In the genomic region with DNA sequence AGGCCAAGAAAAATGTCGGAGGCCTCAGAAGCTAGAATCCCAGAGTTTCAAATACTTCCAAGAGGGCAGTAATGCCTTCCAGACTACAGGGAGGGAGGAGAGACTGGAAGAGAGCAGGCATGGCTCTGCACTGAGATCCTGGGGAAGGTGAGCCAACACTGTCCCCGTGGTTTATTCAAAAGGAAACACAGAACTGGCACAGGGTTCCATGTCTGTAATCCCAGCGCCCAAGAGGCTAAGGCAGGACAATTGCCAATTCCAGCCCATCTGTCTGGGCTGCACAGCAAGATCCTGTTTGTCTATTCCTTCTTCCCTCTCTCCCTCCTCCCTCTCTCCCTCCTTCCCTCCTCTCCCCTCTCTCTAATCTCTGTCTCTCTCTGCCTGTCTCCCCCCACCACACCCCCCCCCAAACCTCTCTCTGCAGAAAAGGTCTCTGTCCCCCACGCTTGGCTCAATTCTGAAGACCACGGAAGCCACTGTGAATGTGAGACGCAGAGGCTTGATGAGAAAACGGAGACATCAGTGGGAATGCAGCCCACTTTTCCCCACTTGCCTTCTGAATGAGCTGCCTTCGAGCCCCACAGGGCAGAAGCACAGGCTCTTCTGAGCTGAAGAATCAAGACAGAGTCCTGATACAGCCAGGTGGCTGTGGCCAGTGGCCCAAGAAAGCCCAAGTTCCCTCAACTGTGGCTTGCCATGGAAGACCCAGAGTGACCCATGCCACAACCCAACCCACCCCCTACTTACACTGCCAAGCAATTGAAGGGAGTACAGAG, we compare ENCODE assay signal across 14 mouse cellular contexts. TPM values are rescaled to one million over a fixed set of nuclear protein-coding genes. Genes with fewer than 3 reads are reported as not detected.
DNase-seq lines count a peak whose midpoint lies in the region; ATAC-seq and TF ChIP-seq lines count a peak whose summit lies in the region.
"Had no signal": no experiment of that assay in that cellular context is flagged by ENCODE, and none has a peak within 500 bp of the region (broad histone marks: within the 10 kb centered on the region; RNA-seq: fewer than 3 reads in every experiment).

No protein-coding gene starts in this region.

- no peak; the same call in 1 of the 2 replicates for TF ChIP-seq POLR2A in CH12.LX (IDR thresholded peaks at IDR 0.05; ENCODE audit: low read depth, low read length)

- TF ChIP-seq RAD21 in CH12.LX (IDR thresholded peaks at IDR 0.05; ENCODE audit: low read depth, low read length): no peak

- DNase-seq in gastrocnemius, adult 18-20 months (ENCODE audit: low spot score): peak; percentile 41
- no peak for DNase-seq in gastrocnemius, postnatal 10 days
- DNase-seq in CH12.LX (ENCODE audit: extremely low read depth): no peak
- DNase-seq in cerebellum, postnatal 14 days: peak; percentile 85 to 87
- DNase-seq in embryo, embryonic 9.5 days (ENCODE audit: extremely low spot score): no peak
- no peak for DNase-seq in liver
- DNase-seq: lung, adult 18-20 months had no signal

- no peaks in the 10 kb centered on the region for H3K9me3 ChIP-seq in CH12.LX (replicated peaks; ENCODE audit: low read length)
- H3K9me3 ChIP-seq: embryonic facial prominence, embryonic 13.5 days; limb, embryonic 15.5 days had no signal

- dilution Hi-C loops in CH12.LX (cut with MboI; ENCODE audit: extremely low pct_ligation_motif_present, extremely low pct_unique_long_range_greater_than_20kb, low sequenced_read_pairs): no loop called here

- H3K4me2 ChIP-seq in CH12.LX (ENCODE audit: insufficient read depth, low read depth, poor library complexity, severe bottlenecking): no peak overlapping the region
- H3K4me2 ChIP-seq: embryonic facial prominence, embryonic 13.5 days; heart, embryonic 11.5 days; limb, embryonic 15.5 days had no signal

- peaks cover 38 to 89% of the 10 kb centered on the region in 2 experiments for H3K36me3 ChIP-seq in CH12.LX (replicated peaks in 1 of 2; ENCODE audit: control insufficient read depth in 1 of 2, insufficient read depth in 1 of 2, low read length in 1 of 2)
- H3K36me3 ChIP-seq: embryonic facial prominence, embryonic 13.5 days; limb, embryonic 15.5 days had no signal

- ATAC-seq in cerebellum, adult (ENCODE audit: insufficient number of reproducible peaks, low FRiP score, low TSS enrichment): peak; percentile 85
- ATAC-seq in granulocyte monocyte progenitor cell, adult 5-6 weeks (replicated peaks; ENCODE audit: poor library complexity, severe bottlenecking): no peak
- ATAC-seq: intestine, embryonic 16.5 days had no signal

- peak overlapping the region; percentile 89 for H3K27ac ChIP-seq in CH12.LX (ENCODE audit: insufficient read depth, low read depth)
- H3K27ac ChIP-seq: embryonic facial prominence, embryonic 13.5 days; kidney, postnatal 0 days; limb, embryonic 15.5 days had no signal

- H3K79me2 ChIP-seq in CH12.LX (replicated peaks; ENCODE audit: control insufficient read depth, extremely low read depth, insufficient read depth, poor library complexity, severe bottlenecking): peaks cover 86% of the 10 kb centered on the region

- no peak for TF ChIP-seq EP300 in CH12.LX (IDR thresholded peaks at IDR 0.05; ENCODE audit: low read length)

- in situ Hi-C loops in CH12.LX (cut with MboI; ENCODE audit: low pct_ligation_motif_present, low pct_unique_long_range_greater_than_20kb, low sequenced_read_pairs): no loop called here

- no peak overlapping the region for H3K9ac ChIP-seq in CH12.LX (ENCODE audit: insufficient read depth, low read depth)
- H3K9ac ChIP-seq: embryonic facial prominence, embryonic 13.5 days; limb, embryonic 15.5 days had no signal

- H3K27me3 ChIP-seq in CH12.LX (replicated peaks): no peaks in the 10 kb centered on the region

- no peak overlapping the region for H3K4me3 ChIP-seq in CH12.LX (replicated peaks in 1 of 3; ENCODE audit: low read depth in 2 of 3, low read length in 2 of 3, poor library complexity in 1 of 3)
- H3K4me3 ChIP-seq: embryonic facial prominence, embryonic 13.5 days; limb, embryonic 15.5 days had no signal

- peaks cover 61 to 92% of the 10 kb centered on the region in 2 experiments for H3K4me1 ChIP-seq in CH12.LX (ENCODE audit: control insufficient read depth in 1 of 2, insufficient read depth in 2 of 2)
- H3K4me1 ChIP-seq: embryonic facial prominence, embryonic 13.5 days had no signal

- no peak for TF ChIP-seq CTCF in CH12.LX (conservative IDR thresholded peaks at IDR 0.05 in 1 of 2, IDR thresholded peaks at IDR 0.05 in 1 of 2; ENCODE audit: low read depth in 2 of 2, low read length in 2 of 2)

TF ChIP-seq in CH12.LX, 34 proteins besides CTCF, POLR2A, EP300 and RAD21:
- no peak for TF ChIP-seq MXI1 (IDR thresholded peaks at IDR 0.05; ENCODE audit: low read depth, low read length)
- TF ChIP-seq SIN3A (IDR thresholded peaks at IDR 0.05; ENCODE audit: low read length): no peak
- TF ChIP-seq ZNF384 (IDR thresholded peaks at IDR 0.05; ENCODE audit: low read depth, low read length): no peak
- no peak for TF ChIP-seq CHD2 (IDR thresholded peaks at IDR 0.05; ENCODE audit: low read length)
- TF ChIP-seq KAT2A (IDR thresholded peaks at IDR 0.05; ENCODE audit: insufficient replicate concordance, low read length): no peak
- TF ChIP-seq IRF4 (IDR thresholded peaks at IDR 0.05; ENCODE audit: low read depth, low read length): no peak
- TF ChIP-seq MAFK (IDR thresholded peaks at IDR 0.05; ENCODE audit: insufficient replicate concordance, low read length): no peak
- no peak for TF ChIP-seq ZMIZ1 (IDR thresholded peaks at IDR 0.05; ENCODE audit: low read depth, low read length)
- no peak for TF ChIP-seq JUND (conservative IDR thresholded peaks at IDR 0.05; ENCODE audit: low read depth, low read length)
- TF ChIP-seq BHLHE40 (IDR thresholded peaks at IDR 0.05; ENCODE audit: low read depth, low read length): no peak
- TF ChIP-seq NELFE (IDR thresholded peaks at IDR 0.05; ENCODE audit: low read depth, low read length): no peak
- no peak for TF ChIP-seq E2F4 (IDR thresholded peaks at IDR 0.05; ENCODE audit: insufficient replicate concordance, low read depth, low read length)
- TF ChIP-seq USF1 (IDR thresholded peaks at IDR 0.05; ENCODE audit: low read depth, low read length): no peak
- TF ChIP-seq TCF12 (IDR thresholded peaks at IDR 0.05; ENCODE audit: low read depth, low read length): no peak
- no peak for TF ChIP-seq MAZ (IDR thresholded peaks at IDR 0.05; ENCODE audit: low read depth, low read length)
- TF ChIP-seq ETS1 (conservative IDR thresholded peaks at IDR 0.05; ENCODE audit: low read depth, low read length): no peak
- no peak for TF ChIP-seq UBTF (IDR thresholded peaks at IDR 0.05; ENCODE audit: low read depth, low read length)

RNA-seq across cellular contexts. Expression of a gene that starts 8.8 kb away (rescaled TPM):
- 10 to 100 TPM; 10.3 to 10.6 TPM for total RNA-seq in gastrocnemius, adult 18-20 months (2021)
- total RNA-seq in gastrocnemius, postnatal 10 days (2021): 10 to 100 TPM; 57.9 to 62.0 TPM
- total RNA-seq in CH12.LX (2012; rRNA removed) (52.5 and 76.2 TPM in 2 replicates), CH12.LX (2014; rRNA removed) (60.5 and 71.7 TPM in 2 replicates)
- 66.2 and 80.6 TPM in 2 replicates for polyA plus RNA-seq in CH12.LX (2012; ENCODE audit: insufficient read length, low read depth)
- total RNA-seq in granulocyte monocyte progenitor cell, adult 5-6 weeks (2014; fragmentation: Nextera tagmentation): 9.8 and 25.8 TPM in 2 replicates
- 26.4 and 32.4 TPM in 2 replicates for total RNA-seq in granulocyte monocyte progenitor cell, adult 5-6 weeks (2017)

Comparison
In these comparisons a context has a peak if more than half of its experiments do, and no peak if none do; other contexts are left out.
1. DNase-seq: peak in gastrocnemius, adult 18-20 months (single experiment) and cerebellum, postnatal 14 days (2 of 2); none in gastrocnemius, postnatal 10 days (single experiment), CH12.LX (single experiment), embryo, embryonic 9.5 days (single experiment) and liver (single experiment).